Mouse (Mus musculus): ENCODE data around the gene Ptprq. TPM values are rescaled to one million over a fixed set of nuclear protein-coding genes. Genes with fewer than 3 reads are reported as not detected.

The Ptprq gene
- polyA plus RNA-seq, 1 experiment = not detected

DNA sequence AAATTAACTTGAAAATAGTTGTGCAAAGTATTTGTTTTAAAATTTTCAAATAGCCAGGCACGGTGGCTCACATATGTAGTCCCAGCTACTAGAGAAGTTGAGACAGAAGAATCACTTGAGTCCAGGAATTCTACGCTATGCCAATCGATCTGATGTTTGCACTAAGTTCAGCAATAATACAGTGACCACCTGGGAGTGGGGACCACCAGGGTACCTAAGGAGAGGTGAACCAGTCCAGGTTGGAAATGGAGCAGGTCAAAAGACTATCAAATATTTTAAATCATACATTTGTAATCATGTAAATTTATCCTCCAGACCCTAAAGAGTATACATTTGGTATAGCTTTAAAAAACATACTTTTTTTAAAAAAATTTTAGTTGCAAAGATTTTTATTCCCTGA is 57.9 kb downstream of the Ptprq start:
- no peaks in the 10 kb centered on the region for H3K4me1 ChIP-seq
- H3K27me3 ChIP-seq (replicated peaks) = no peaks in the 10 kb centered on the region
- H3K4me3 ChIP-seq (replicated peaks) = no peak overlapping the region
- no peak for TF ChIP-seq FLI1 (IDR thresholded peaks at IDR 0.05; ENCODE audit: low read length)
- TF ChIP-seq GATA1 (IDR thresholded peaks at IDR 0.05; ENCODE audit: borderline replicate concordance, low read length) = no peak
- H3K9me3 ChIP-seq = no peaks in the 10 kb centered on the region
- no peaks in the 10 kb centered on the region for H3K36me3 ChIP-seq (replicated peaks; ENCODE audit: low read length)

DNA sequence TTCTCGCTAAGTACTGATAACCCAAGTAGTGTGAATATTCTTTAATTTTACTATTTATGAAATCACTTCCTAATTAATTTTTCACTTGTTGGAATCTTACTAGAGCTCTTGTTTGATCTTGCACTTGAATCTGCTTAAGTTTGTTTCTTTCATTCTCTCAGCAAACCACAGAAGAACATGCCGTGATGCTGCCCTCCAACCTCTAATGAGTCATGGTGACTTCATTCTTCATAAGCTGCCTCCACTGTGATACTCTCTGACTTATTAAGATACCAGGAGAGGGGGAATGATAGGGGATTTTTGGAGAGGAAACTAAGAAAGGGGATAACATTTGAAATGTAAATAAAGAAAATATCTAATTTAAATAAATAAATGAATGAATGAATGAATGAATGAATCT is 60.7 kb downstream of the Ptprq start:
- Histone ChIP-seq H3K27me3 (replicated peaks) (no peaks in the 10 kb centered on the region), H3K36me3 (replicated peaks; ENCODE audit: low read length) (no peaks in the 10 kb centered on the region), H3K9me3 (no peaks in the 10 kb centered on the region), H3K4me3 (replicated peaks) (no peak overlapping the region), H3K4me1 (no peaks in the 10 kb centered on the region)
- no peak for TF ChIP-seq FLI1 (IDR thresholded peaks at IDR 0.05; ENCODE audit: low read length)
- no peak for TF ChIP-seq GATA1 (IDR thresholded peaks at IDR 0.05; ENCODE audit: borderline replicate concordance, low read length)

DNA sequence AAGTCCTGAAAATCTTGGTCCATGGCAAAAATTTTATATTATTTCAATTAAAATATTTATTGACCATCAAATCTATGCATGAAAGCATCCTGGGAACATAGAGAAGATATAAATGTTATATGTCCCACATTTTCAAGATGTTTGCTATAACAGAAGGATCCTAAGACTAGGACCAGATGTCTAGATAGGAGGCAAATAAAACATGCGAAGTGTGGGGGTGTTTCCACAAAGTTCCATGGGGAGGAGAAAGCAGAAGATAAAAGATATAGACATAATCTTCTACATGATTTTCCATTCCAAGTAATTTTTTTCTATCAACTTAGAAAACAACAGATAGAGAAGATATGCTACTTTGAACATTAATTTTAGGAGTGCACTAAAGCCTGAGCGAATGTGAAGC is 70.2 kb downstream of the Ptprq start:
- Histone ChIP-seq H3K27me3 (replicated peaks) (no peaks in the 10 kb centered on the region), H3K36me3 (replicated peaks; ENCODE audit: low read length) (no peaks in the 10 kb centered on the region), H3K9me3 (no peaks in the 10 kb centered on the region), H3K4me1 (no peaks in the 10 kb centered on the region), H3K4me3 (replicated peaks) (no peak overlapping the region)
- TF ChIP-seq GATA1 (IDR thresholded peaks at IDR 0.05; ENCODE audit: borderline replicate concordance, low read length) (no peak), FLI1 (IDR thresholded peaks at IDR 0.05; ENCODE audit: low read length) (no peak)

DNA sequence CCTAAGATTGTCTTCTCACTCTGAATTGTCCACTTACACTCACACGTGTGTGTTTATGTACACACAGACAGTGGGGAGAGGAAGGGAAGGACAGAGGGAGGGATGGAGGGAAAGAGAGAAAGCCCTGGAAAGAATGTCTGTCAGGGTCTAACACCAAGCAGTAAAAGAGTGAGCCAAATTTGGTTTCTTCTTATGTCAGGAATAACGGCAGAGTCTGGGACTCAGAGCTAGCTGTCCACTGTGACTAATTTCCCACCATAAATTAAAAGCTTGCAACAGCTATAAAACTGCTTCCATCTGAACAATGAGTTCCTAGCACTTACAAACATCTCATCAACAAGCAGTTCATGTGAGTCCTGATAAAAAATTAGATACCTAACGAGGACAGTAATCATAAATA is 91.7 kb downstream of the Ptprq start:
- no peaks in the 10 kb centered on the region for H3K27me3 ChIP-seq (replicated peaks)
- no peaks in the 10 kb centered on the region for H3K4me1 ChIP-seq
- TF ChIP-seq FLI1 (IDR thresholded peaks at IDR 0.05; ENCODE audit: low read length) = no peak
- no peak for TF ChIP-seq GATA1 (IDR thresholded peaks at IDR 0.05; ENCODE audit: borderline replicate concordance, low read length)
- no peaks in the 10 kb centered on the region for H3K9me3 ChIP-seq
- no peaks in the 10 kb centered on the region for H3K36me3 ChIP-seq (replicated peaks; ENCODE audit: low read length)
- no peak overlapping the region for H3K4me3 ChIP-seq (replicated peaks)

DNA sequence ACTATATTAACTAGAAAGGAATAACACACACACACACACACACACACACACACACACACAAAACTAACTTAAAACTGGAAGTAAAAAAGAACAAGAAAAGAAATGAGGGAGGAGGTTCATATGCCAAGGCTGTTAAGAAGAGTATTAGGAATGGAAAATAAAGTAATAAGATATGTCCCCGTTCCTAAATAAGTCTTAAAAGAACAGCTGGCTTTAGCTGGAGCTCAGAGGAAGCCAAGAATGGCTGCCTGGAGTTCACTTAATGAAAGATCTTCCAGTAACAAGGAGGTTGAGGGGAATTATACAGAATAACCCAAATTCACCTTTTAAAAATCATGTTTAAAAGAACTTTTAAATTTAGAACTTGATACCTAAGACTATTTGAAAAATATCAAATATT is 93.2 kb downstream of the Ptprq start:
- TF ChIP-seq FLI1 (IDR thresholded peaks at IDR 0.05; ENCODE audit: low read length) (no peak), GATA1 (IDR thresholded peaks at IDR 0.05; ENCODE audit: borderline replicate concordance, low read length) (no peak)

DNA sequence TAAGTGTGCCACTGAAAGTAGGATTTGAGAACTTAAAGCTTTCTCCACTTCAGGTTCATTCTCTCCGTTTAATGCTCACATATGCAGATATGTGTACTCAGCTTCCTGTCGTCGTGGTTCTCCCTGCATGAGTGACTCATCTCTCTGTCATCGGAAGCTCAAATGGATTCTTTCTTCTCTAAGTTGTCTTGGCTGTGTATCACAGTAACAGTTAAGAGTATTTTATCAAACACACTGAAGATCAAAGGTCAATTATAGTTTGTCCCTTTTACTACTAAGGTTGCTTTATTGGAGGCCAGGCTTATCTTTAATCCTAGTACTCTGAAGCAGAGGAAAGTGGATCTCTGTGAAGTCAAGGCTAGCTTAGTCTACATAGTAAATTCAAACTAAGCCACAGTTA is 95.6 kb downstream of the Ptprq start:
- TF ChIP-seq FLI1 (IDR thresholded peaks at IDR 0.05; ENCODE audit: low read length) (no peak), GATA1 (IDR thresholded peaks at IDR 0.05; ENCODE audit: borderline replicate concordance, low read length) (no peak)
- H3K36me3 ChIP-seq (replicated peaks; ENCODE audit: low read length) = no peaks in the 10 kb centered on the region
- H3K4me1 ChIP-seq = no peaks in the 10 kb centered on the region
- no peaks in the 10 kb centered on the region for H3K9me3 ChIP-seq
- H3K27me3 ChIP-seq (replicated peaks) = no peaks in the 10 kb centered on the region
- no peak overlapping the region for H3K4me3 ChIP-seq (replicated peaks)

More for the DNA sequence above, 93.2 kb downstream of the Ptprq start:
- no peaks in the 10 kb centered on the region for H3K36me3 ChIP-seq (replicated peaks; ENCODE audit: low read length)
- H3K4me1 ChIP-seq = no peaks in the 10 kb centered on the region
- no peaks in the 10 kb centered on the region for H3K27me3 ChIP-seq (replicated peaks)
- H3K4me3 ChIP-seq (replicated peaks) = no peak overlapping the region
- H3K9me3 ChIP-seq = no peaks in the 10 kb centered on the region

DNA sequence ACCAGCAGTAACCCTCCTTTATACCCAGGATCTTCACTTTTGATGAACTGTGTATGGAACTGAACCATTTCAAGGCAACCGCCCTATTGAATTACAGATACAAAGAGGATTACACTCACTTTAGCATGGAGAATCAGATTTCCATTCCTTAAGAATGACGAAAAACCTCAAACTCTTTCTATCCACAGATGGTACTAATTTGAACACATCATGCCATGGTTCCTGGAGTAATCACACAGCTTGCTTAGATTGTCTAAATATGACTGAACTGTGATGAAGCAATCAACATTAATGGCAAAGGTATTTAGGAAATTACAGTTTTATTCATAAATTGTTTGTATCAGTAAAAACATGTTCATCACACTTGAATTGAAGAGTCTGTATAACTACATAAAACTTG is 104.4 kb downstream of the Ptprq start:
- no peaks in the 10 kb centered on the region for H3K4me1 ChIP-seq
- no peak overlapping the region for H3K4me3 ChIP-seq (replicated peaks)
- no peaks in the 10 kb centered on the region for H3K27me3 ChIP-seq (replicated peaks)
- no peak for TF ChIP-seq GATA1 (IDR thresholded peaks at IDR 0.05; ENCODE audit: borderline replicate concordance, low read length)
- TF ChIP-seq FLI1 (IDR thresholded peaks at IDR 0.05; ENCODE audit: low read length) = no peak
- H3K36me3 ChIP-seq (replicated peaks; ENCODE audit: low read length) = no peaks in the 10 kb centered on the region
- H3K9me3 ChIP-seq = 0 out of 2 replicates have a peak, but pooled peaks cover 3% of the 10 kb centered on the region

DNA sequence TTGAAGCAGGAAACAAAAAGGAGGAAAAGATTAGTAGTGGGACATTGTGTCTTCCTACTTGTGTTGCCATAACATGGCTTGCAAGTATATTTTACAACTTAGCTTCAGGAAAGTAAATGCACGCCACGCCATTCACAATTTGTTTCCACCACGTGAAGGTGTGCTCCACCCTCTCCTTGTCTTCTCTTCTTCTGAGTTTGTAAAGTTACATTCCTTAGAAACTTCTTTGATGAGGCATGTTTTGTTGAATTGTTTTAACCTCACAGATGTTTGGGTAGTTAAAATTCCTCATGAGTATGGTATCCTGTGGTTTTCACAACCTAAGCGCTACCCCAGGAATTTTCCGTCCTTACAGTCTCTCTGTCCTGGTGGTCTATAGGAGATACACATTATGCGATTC is 118.5 kb downstream of the Ptprq start:
- TF ChIP-seq GATA1 (IDR thresholded peaks at IDR 0.05; ENCODE audit: borderline replicate concordance, low read length) = no peak
- no peak for TF ChIP-seq FLI1 (IDR thresholded peaks at IDR 0.05; ENCODE audit: low read length)
- Histone ChIP-seq H3K9me3 (no peaks in the 10 kb centered on the region), H3K4me1 (no peaks in the 10 kb centered on the region), H3K27me3 (replicated peaks) (no peaks in the 10 kb centered on the region), H3K4me3 (replicated peaks) (no peak overlapping the region), H3K36me3 (replicated peaks; ENCODE audit: low read length) (no peaks in the 10 kb centered on the region)

DNA sequence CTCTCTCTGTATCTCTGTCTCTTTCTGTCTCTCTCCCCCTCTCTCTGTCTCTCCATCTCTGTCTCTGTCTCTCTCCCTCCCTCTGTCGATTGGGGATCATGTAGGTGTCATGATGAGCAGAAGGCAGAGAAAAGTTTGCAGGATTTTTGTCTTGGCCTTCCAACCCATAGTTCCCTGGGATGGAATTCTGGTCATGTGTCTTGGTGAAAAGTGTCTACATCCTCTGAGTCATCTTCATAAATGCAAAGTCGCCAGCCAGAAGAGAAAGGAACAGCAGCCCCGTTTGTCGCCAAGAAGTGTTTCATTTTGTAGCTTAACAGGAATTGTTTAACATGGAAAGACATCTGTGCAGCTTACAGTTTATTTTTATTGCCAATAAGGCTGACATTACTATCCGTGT is 136.5 kb downstream of the Ptprq start:
- H3K9me3 ChIP-seq = peaks cover 10% of the 10 kb centered on the region
- no peaks in the 10 kb centered on the region for H3K4me1 ChIP-seq
- TF ChIP-seq FLI1 (IDR thresholded peaks at IDR 0.05; ENCODE audit: low read length) (no peak), GATA1 (IDR thresholded peaks at IDR 0.05; ENCODE audit: borderline replicate concordance, low read length) (no peak)

DNA sequence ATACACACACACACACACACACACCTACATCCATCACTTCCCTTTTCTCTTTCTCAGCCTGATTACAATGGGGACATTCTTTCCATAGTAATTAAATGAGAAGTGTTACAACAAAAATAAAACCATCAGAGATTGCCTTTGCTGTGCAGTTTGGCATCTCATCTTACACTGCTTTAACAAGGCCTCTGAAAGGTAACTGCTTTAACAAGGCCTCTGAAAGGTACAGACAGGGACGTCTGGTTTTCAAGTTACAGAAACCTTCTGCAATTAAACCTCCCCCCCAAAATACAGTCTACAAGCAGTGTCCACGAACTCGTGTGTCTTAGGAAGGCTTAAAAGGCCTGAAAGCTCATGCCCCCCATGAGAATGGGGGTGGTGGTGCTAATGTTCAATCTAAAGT is 150.8 kb downstream of the Ptprq start:
- H3K9me3 ChIP-seq = peaks cover 8% of the 10 kb centered on the region
- H3K27me3 ChIP-seq (replicated peaks) = no peaks in the 10 kb centered on the region
- no peaks in the 10 kb centered on the region for H3K4me1 ChIP-seq
- H3K4me3 ChIP-seq (replicated peaks) = no peak overlapping the region
- TF ChIP-seq FLI1 (IDR thresholded peaks at IDR 0.05; ENCODE audit: low read length) = no peak
- no peak for TF ChIP-seq GATA1 (IDR thresholded peaks at IDR 0.05; ENCODE audit: borderline replicate concordance, low read length)
- H3K36me3 ChIP-seq (replicated peaks; ENCODE audit: low read length) = no peaks in the 10 kb centered on the region

More for the DNA sequence above, 136.5 kb downstream of the Ptprq start:
- no peaks in the 10 kb centered on the region for H3K36me3 ChIP-seq (replicated peaks; ENCODE audit: low read length)
- H3K4me3 ChIP-seq (replicated peaks) = no peak overlapping the region
- no peaks in the 10 kb centered on the region for H3K27me3 ChIP-seq (replicated peaks)

DNA sequence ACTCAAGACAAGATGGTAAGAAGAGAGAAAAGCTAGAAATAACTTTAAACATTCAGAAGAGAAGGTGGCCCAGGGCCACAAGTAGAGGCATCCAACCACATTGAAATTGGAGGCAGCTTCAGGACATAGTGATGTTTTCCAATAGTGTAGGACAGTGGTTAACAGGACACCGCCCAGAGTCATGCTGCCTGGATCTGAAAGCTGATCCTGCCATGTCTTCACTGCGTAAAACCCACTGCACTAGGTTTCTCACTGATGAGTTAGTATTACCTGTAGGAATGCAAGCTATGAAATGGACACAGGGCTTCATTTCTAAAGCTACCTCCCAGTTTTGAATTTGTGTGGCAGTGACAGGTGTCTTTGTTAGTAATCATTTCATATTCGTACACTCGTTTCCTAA is 151.6 kb downstream of the Ptprq start:
- H3K36me3 ChIP-seq (replicated peaks; ENCODE audit: low read length) = no peaks in the 10 kb centered on the region
- H3K9me3 ChIP-seq = peaks cover 11% of the 10 kb centered on the region
- H3K27me3 ChIP-seq (replicated peaks) = no peaks in the 10 kb centered on the region
- H3K4me3 ChIP-seq (replicated peaks) = no peak overlapping the region
- TF ChIP-seq GATA1 (IDR thresholded peaks at IDR 0.05; ENCODE audit: borderline replicate concordance, low read length) (no peak), FLI1 (IDR thresholded peaks at IDR 0.05; ENCODE audit: low read length) (no peak)
- H3K4me1 ChIP-seq = no peaks in the 10 kb centered on the region

Data from megakaryocyte, embryonic 14.5 days (primary cell).